Mouse (Mus musculus): ENCODE measurements around the gene Hhip.

GRCm38 (mm10) chr8:80058193-80058592 lies 387 bp upstream of the Hhip start:
- TF ChIP-seq CTCF (IDR thresholded peaks at IDR 0.05) (no peak), EP300 (IDR thresholded peaks at IDR 0.05) (no peak)
